Mouse (Mus musculus): ENCODE measurements around the gene Nhsl2. TPM values are rescaled to one million over a fixed set of nuclear protein-coding genes. Genes with fewer than 3 reads are reported as not detected.

Nhsl2 gene
- total RNA-seq, 2 experiments from 2014 or later: 39.8 to 48.0 TPM

- no peak for DNase-seq (ENCODE audit: extremely low spot score in 1 of 2, low spot score in 1 of 2)
Observed at GRCm38 (mm10) chrX:101979267-101979666, 130.1 kb downstream of the Nhsl2 start.

- no peak for DNase-seq (ENCODE audit: extremely low spot score in 1 of 2, low spot score in 1 of 2)
Observed at GRCm38 (mm10) chrX:101980586-101980985, 131.4 kb downstream of the Nhsl2 start.

- no peak for DNase-seq (ENCODE audit: extremely low spot score in 1 of 2, low spot score in 1 of 2)
Observed at GRCm38 (mm10) chrX:101981450-101981849, 132.3 kb downstream of the Nhsl2 start.

- DNase-seq (ENCODE audit: extremely low spot score in 1 of 2, low spot score in 1 of 2): no peak
Observed at GRCm38 (mm10) chrX:101983638-101984037, 134.5 kb downstream of the Nhsl2 start.

- no peak for DNase-seq (ENCODE audit: extremely low spot score in 1 of 2, low spot score in 1 of 2)
Observed at GRCm38 (mm10) chrX:101986657-101987367, 137.6 kb downstream of the Nhsl2 start.

GRCm38 (mm10) chrX:101993841-101994571, 144.8 kb downstream of the Nhsl2 start:
- peak in 1 of 2 experiments; percentile 31 for DNase-seq (ENCODE audit: extremely low spot score in 1 of 2, low spot score in 1 of 2)

- no peak for DNase-seq (ENCODE audit: extremely low spot score in 1 of 2, low spot score in 1 of 2)
Observed at GRCm38 (mm10) chrX:101996726-101997125, 147.5 kb downstream of the Nhsl2 start.

GRCm38 (mm10) chrX:102003632-102004315, 154.6 kb downstream of the Nhsl2 start:
- peak; percentile 41 to 42 for DNase-seq (ENCODE audit: extremely low spot score in 1 of 2, low spot score in 1 of 2)

- no peak for DNase-seq (ENCODE audit: extremely low spot score in 1 of 2, low spot score in 1 of 2)
Observed at GRCm38 (mm10) chrX:102004370-102004769, 155.2 kb downstream of the Nhsl2 start.

GRCm38 (mm10) chrX:102005141-102005641, 156.0 kb downstream of the Nhsl2 start:
- no peak for DNase-seq (ENCODE audit: extremely low spot score in 1 of 2, low spot score in 1 of 2)

- DNase-seq (ENCODE audit: extremely low spot score in 1 of 2, low spot score in 1 of 2): no peak
Observed at GRCm38 (mm10) chrX:102007935-102008334, 158.8 kb downstream of the Nhsl2 start.

GRCm38 (mm10) chrX:102017213-102017923, 168.2 kb downstream of the Nhsl2 start:
- DNase-seq (ENCODE audit: extremely low spot score in 1 of 2, low spot score in 1 of 2): no peak

- peak in 1 of 2 experiments; percentile 21 for DNase-seq (ENCODE audit: extremely low spot score in 1 of 2, low spot score in 1 of 2)
Observed at GRCm38 (mm10) chrX:102018890-102019289, 169.7 kb downstream of the Nhsl2 start.

- no peak for DNase-seq (ENCODE audit: extremely low spot score in 1 of 2, low spot score in 1 of 2)
Observed at GRCm38 (mm10) chrX:102019471-102020240, 170.5 kb downstream of the Nhsl2 start.

- DNase-seq (ENCODE audit: extremely low spot score in 1 of 2, low spot score in 1 of 2): no peak
Observed at GRCm38 (mm10) chrX:102024976-102025375, 175.8 kb downstream of the Nhsl2 start.

- no peak for DNase-seq (ENCODE audit: extremely low spot score in 1 of 2, low spot score in 1 of 2)
Observed at GRCm38 (mm10) chrX:102031851-102032250, 182.7 kb downstream of the Nhsl2 start.

GRCm38 (mm10) chrX:102032431-102032830, 183.2 kb downstream of the Nhsl2 start:
- DNase-seq (ENCODE audit: extremely low spot score in 1 of 2, low spot score in 1 of 2): no peak

GRCm38 (mm10) chrX:102033566-102033965, 184.4 kb downstream of the Nhsl2 start:
- no peak for DNase-seq (ENCODE audit: extremely low spot score in 1 of 2, low spot score in 1 of 2)

GRCm38 (mm10) chrX:102035671-102036070, 186.5 kb downstream of the Nhsl2 start:
- DNase-seq (ENCODE audit: extremely low spot score in 1 of 2, low spot score in 1 of 2): no peak
